Comparison of ENCODE assay signal across 11 mouse cellular contexts in genomic region chr3:49854277-49854676, GRCm38 (mm10).
"Had no signal": no experiment of that assay in that cellular context is flagged by ENCODE, and none has a peak within 500 bp of the region (broad histone marks: within the 10 kb centered on the region; RNA-seq: fewer than 3 reads in every experiment).

No protein-coding gene starts in this region.

- ATAC-seq: intestine, embryonic 15.5 days; midbrain, embryonic 15.5 days had no signal

- DNase-seq: kidney, postnatal 10 days; liver; thymus, adult 2 months; thymus, postnatal 25 days had no signal

- H3K4me2 ChIP-seq: hindbrain, embryonic 14.5 days; intestine, embryonic 15.5 days; limb, embryonic 12.5 days; liver, embryonic 15.5 days; midbrain, embryonic 15.5 days; neural tube, embryonic 12.5 days had no signal

- H3K27ac ChIP-seq: hindbrain, embryonic 14.5 days; intestine, embryonic 15.5 days; layer of hippocampus, adult 2 months; limb, embryonic 12.5 days; liver, embryonic 15.5 days; midbrain, embryonic 15.5 days; neural tube, embryonic 12.5 days had no signal

- H3K4me3 ChIP-seq: intestine, embryonic 15.5 days; layer of hippocampus, adult 2 months; limb, embryonic 12.5 days; liver, embryonic 15.5 days; midbrain, embryonic 15.5 days; neural tube, embryonic 12.5 days had no signal

- H3K9me3 ChIP-seq: intestine, embryonic 15.5 days; limb, embryonic 12.5 days; liver, embryonic 15.5 days; midbrain, embryonic 15.5 days; neural tube, embryonic 12.5 days had no signal

- H3K27me3 ChIP-seq: intestine, embryonic 15.5 days; limb, embryonic 12.5 days; liver, embryonic 15.5 days; midbrain, embryonic 15.5 days; neural tube, embryonic 12.5 days had no signal

- H3K4me1 ChIP-seq: intestine, embryonic 15.5 days; liver, embryonic 15.5 days; midbrain, embryonic 15.5 days; neural tube, embryonic 12.5 days had no signal

- H3K36me3 ChIP-seq: intestine, embryonic 15.5 days; limb, embryonic 12.5 days; liver, embryonic 15.5 days; midbrain, embryonic 15.5 days; neural tube, embryonic 12.5 days had no signal

- H3K9ac ChIP-seq: hindbrain, embryonic 14.5 days; intestine, embryonic 15.5 days; limb, embryonic 12.5 days; liver, embryonic 15.5 days; midbrain, embryonic 15.5 days; neural tube, embryonic 12.5 days had no signal
